Mouse (Mus musculus): ENCODE data around the gene Shroom3. TPM values are rescaled to one million over a fixed set of nuclear protein-coding genes. Genes with fewer than 3 reads are reported as not detected.

The Shroom3 gene
- total RNA-seq, 4 experiments from 2014 or later, result 3.1 to 5.6 (median 4.1) TPM

DNA sequence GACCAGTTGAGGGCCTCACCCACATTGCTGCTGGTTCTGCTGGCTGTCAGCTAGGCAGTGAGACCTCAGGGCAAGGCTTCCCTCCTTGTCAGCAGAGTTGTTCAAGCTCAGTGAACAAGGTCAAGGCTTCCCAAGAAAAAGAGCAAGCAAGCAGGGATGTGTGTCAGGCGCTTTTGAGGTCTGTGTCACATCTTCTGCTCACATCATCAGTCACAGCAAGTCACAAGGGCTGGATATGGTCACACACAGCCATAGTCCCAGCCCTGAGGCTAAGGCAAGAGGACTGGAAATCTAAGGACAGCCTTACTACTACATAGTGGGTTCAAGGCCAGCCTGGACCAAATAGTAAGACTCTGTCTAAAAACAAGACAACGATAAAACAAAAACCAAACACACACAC lies 311.6 kb downstream of the Shroom3 start:
- no peak for DNase-seq (ENCODE audit: low spot score in 2 of 2)

DNA sequence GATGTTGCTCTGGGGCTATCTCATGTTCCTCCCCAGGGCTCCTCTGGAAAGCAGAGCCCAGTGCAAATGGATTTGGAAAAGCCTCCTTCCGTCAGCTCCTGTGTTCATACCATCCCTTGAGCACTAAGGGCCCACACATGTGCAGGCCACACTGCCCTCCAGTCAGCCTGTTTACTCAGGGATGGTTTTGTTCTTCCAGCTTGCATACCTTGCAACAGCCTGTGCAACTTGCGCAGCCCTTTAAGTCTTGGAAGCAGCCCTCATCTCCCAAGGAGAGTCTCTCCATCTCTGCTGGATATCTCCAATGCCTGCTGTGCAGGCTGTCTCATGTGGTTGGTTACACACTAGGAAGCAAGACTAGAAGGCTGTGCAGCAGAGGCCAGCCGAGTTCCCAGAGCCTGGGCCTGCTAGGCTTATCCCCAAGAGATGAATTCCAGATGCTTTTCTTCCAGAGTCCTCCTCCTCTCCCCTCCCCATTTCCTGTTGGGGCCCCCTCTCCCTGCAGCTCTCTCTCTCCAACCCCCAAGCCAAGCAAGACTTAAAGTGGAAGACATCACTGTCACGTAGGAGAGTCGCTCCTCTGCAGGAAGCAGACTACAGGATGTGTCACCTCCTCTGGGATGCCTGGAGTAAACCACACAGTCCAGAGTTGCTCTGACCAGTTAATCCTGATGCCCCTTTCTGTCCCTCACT lies 314.3 kb downstream of the Shroom3 start:
- DNase-seq (ENCODE audit: low spot score in 2 of 2), result no peak

GRCm38 (mm10) chr5:92998494-92999016 lies 315.3 kb downstream of the Shroom3 start:
- DNase-seq (ENCODE audit: low spot score in 2 of 2), result no peak

DNA sequence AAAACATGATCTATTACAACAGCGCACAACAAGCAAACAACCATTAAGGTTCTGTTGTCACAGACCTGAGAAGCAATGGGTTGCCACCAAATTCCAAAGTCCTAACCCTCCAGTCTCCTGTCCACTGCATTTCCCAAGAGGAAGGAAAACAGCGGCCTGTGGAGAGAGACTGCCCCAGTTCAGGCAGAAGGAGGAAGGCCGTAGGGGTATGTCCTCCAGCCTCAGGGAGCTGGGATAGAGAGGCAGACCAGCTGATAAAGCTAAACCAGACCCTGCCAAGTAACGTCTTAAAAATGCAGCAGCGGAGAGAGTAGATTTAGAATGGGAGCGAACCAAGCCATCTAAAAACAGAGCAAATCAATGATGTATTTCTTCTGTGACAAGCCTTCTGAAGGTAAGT lies 316.8 kb downstream of the Shroom3 start:
- DNase-seq (ENCODE audit: low spot score in 2 of 2), result no peak

DNA sequence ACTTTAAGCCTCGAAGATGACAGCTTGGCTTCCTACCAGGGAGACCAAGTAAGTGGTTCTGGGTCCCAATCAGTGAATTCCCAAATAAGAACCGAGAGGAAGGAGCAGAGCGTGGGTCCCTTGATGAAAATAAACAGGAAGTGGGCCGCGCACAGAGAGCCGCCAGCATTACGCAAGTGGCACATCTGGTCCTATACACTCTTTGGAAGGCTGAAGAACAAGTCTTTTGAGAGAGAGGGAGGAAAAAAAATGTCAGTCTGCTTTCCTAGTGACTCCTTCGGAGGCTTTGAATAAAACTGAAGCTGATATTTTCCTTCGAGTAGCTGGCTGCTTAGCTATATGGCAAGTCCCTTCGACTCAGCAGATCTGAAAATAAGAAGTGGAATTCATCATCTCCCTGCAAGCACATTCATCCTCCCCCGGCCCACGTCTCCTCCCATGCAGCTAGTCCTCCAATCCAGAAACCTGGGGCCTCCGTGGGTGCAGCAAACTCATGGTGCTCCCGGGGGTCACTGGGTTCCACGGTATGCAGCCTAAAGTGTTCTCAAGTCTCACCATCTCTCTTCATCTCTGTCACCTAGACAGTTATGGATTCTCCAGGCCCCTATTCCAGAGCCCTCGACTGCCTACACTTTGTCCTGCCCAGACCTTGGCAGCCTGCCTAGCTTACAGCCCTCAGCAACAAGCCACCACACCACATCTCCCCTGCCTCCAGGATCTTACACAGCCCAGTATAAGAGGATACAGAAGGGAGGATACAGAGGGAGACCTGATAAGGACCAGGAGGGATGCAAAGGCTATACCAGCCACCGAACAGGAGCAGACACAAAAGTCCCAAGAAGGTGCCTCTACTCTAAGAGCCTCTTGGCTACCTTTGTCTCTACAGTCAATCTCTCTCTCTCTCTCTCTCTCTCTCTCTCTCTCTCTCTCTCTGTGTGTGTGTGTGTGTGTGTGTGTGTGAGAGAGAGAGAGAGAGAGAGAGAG lies 317.8 kb downstream of the Shroom3 start:
- peak; percentile 25 to 34 for DNase-seq (ENCODE audit: low spot score in 2 of 2)

DNA sequence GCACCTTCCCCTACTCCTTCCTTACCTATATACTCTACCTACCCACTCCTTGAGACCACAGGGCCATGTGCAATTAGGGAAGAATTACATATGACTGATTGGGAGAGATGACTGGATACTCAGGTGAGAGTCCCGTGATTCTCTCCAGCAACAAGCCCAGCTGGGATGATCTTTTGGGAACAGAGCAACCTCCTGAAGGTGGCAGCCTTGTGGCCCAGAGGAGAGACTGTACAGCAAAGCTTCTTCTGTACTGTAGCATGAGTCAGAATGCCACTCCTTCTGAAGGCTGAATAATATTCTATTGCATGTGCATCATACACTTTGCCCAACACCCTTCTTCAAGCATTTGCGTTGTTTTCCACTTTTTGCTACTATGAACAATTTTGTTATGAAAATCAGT lies 319.4 kb downstream of the Shroom3 start:
- DNase-seq (ENCODE audit: low spot score in 2 of 2), result no peak

GRCm38 (mm10) chr5:93005229-93005814 lies 322.1 kb downstream of the Shroom3 start:
- no peak for DNase-seq (ENCODE audit: low spot score in 2 of 2)

DNA sequence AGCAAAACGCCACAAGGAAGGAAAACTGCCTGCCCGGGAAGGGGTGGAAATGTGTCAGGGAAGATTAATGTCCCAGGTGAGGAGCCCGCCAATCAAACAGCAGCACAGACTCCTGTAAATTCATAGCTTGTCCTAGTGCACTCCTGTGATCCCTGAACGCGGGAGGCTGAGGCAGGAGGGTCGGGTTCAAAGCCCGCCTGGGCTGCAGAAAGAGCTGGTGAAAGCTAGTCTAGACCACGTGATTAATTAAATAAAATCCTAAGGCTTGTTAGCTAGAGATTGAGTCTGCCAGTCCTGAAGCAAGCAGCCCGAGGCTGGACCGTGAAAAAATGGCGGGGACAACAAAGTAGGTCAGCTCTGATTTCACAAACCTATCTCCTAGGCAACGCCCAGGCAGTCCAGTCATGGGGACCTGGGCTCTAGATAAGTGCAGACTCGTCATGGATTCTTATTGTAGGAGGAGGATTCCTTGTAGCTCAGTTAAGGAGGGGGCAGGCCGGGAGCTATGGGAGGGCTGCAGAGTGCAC lies 322.6 kb downstream of the Shroom3 start:
- no peak for DNase-seq (ENCODE audit: low spot score in 2 of 2)

- no peak for DNase-seq (ENCODE audit: low spot score in 2 of 2)
Observed at GRCm38 (mm10) chr5:93008256-93008655, 325.0 kb downstream of the Shroom3 start.

Small RNAs within 50 kb of the gene (microRNA-seq; reads per million reads assigned to microRNA genes)
- gene Mir1961, result 0 to 0.96 reads per million in 2 experiments

Other genes starting within 250 kb of the Shroom3 start
- 10 to 100 TPM; 30.5 to 41.7 (median 35.3) TPM for gene Nup54, start 248.2 kb upstream of the Shroom3 start, total RNA-seq (2022)
- 100 to 1,000 TPM in 2 of 4 experiments, 10 to 100 TPM in 2; 97.4 to 114 (median 102) TPM for gene Scarb2, start 176.6 kb upstream of the Shroom3 start, total RNA-seq (2022)
- gene Fam47e, start 128.4 kb upstream of the Shroom3 start, total RNA-seq (2022), result 1 to 10 TPM in 1 of 4 experiments, under 1 TPM in 3; 0.66 to 1.0 (median 0.91) TPM
- gene Stbd1, start 80.4 kb upstream of the Shroom3 start, total RNA-seq (2022), result 1 to 10 TPM; 3.1 to 3.6 (median 3.3) TPM
- under 1 TPM; 0.45 to 0.87 (median 0.74) TPM for gene Ccdc158, start 8.2 kb upstream of the Shroom3 start, total RNA-seq (2022)

Data from layer of hippocampus, adult 8-10 months (tissue).